Comparison of ENCODE assay signal across 25 mouse cellular contexts in the genomic region with DNA sequence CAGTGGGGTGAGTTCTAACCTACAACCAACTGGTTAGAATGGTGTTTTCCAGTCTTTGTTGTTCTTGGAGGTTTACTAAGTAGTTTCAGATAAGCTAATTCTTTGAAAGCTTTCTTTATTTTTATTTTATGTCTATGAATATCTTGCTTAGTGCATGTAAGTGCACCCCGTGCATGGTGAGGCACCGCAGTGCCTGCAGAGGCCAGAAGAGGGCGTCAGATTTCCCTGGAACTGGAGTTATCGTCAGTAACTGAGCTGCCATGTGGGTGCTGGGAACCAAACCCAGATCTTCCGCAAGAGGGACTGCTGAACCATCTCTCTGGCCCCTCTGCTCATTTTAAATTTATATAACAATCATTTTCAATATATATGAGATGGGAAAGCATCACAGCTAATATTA. TPM values are rescaled to one million over a fixed set of nuclear protein-coding genes. Genes with fewer than 3 reads are reported as not detected.
DNase-seq lines count a peak whose midpoint lies in the region; ATAC-seq and TF ChIP-seq lines count a peak whose summit lies in the region.
"Had no signal": no experiment of that assay in that cellular context is flagged by ENCODE, and none has a peak within 500 bp of the region (broad histone marks: within the 10 kb centered on the region; RNA-seq: fewer than 3 reads in every experiment).

No protein-coding gene starts in this region.

- H3K36me3 ChIP-seq in lung, embryonic 14.5 days (ENCODE audit: insufficient read depth), result no peaks in the 10 kb centered on the region
- no peaks in the 10 kb centered on the region for H3K36me3 ChIP-seq in ES-Bruce4 (ENCODE audit: control insufficient read depth, insufficient read depth, low read length, poor library complexity, severe bottlenecking)
- no peaks in the 10 kb centered on the region for H3K36me3 ChIP-seq in midbrain, embryonic 11.5 days (ENCODE audit: control insufficient read depth, insufficient read depth, low read length)
- no peaks in the 10 kb centered on the region for H3K36me3 ChIP-seq in midbrain, embryonic 15.5 days (replicated peaks)
- H3K36me3 ChIP-seq: heart, embryonic 15.5 days had no signal

- no peak for ATAC-seq in lung, embryonic 14.5 days (ENCODE audit: insufficient read depth)
- no peak for ATAC-seq in midbrain, embryonic 11.5 days (ENCODE audit: low FRiP score)
- no peak for ATAC-seq in midbrain, embryonic 15.5 days (replicated peaks)
- ATAC-seq: forebrain, embryonic 16.5 days; hindbrain, postnatal 0 days; intestine, postnatal 0 days; lung, postnatal 0 days had no signal

- no peak overlapping the region for H3K4me2 ChIP-seq in lung, embryonic 14.5 days
- H3K4me2 ChIP-seq in midbrain, embryonic 11.5 days, result no peak overlapping the region
- H3K4me2 ChIP-seq in midbrain, embryonic 15.5 days, result no peak overlapping the region
- H3K4me2 ChIP-seq: liver, embryonic 11.5 days had no signal

- H3K27ac ChIP-seq in gastrocnemius, adult 2 months, result no peak overlapping the region
- H3K27ac ChIP-seq in lung, embryonic 14.5 days (ENCODE audit: low read depth), result no peak overlapping the region
- H3K27ac ChIP-seq in ES-Bruce4 (ENCODE audit: insufficient read depth, low read length), result no peak overlapping the region
- H3K27ac ChIP-seq in bone marrow macrophage, adult 2 months (ENCODE audit: insufficient read depth, low read depth, low read length), result peak overlapping the region; percentile 73; the same call in 1 of the 2 replicates
- no peak overlapping the region for H3K27ac ChIP-seq in midbrain, embryonic 11.5 days (ENCODE audit: low read depth, low read length)
- no peak overlapping the region for H3K27ac ChIP-seq in midbrain, embryonic 15.5 days
- H3K27ac ChIP-seq: hindbrain, postnatal 0 days had no signal

- no peaks in the 10 kb centered on the region for H3K9me3 ChIP-seq in lung, embryonic 14.5 days (ENCODE audit: low read depth, low read length)
- H3K9me3 ChIP-seq in ES-Bruce4 (replicated peaks; ENCODE audit: control insufficient read depth, insufficient read depth, low read length, poor library complexity, severe bottlenecking), result no peaks in the 10 kb centered on the region
- no peaks in the 10 kb centered on the region for H3K9me3 ChIP-seq in midbrain, embryonic 11.5 days (ENCODE audit: control insufficient read depth, low read length)
- no peaks in the 10 kb centered on the region for H3K9me3 ChIP-seq in midbrain, embryonic 15.5 days
- H3K9me3 ChIP-seq: heart, embryonic 15.5 days had no signal

- TF ChIP-seq EP300 in ES-Bruce4 (IDR thresholded peaks at IDR 0.05; ENCODE audit: insufficient read depth, low read depth, low read length), result no peak

- 80% methylated on average over 5 of the region's 5 CpGs for WGBS in lung, embryonic 14.5 days
- 84% methylated on average over 5 of the region's 5 CpGs for WGBS in midbrain, embryonic 11.5 days
- 87% methylated on average over 5 of the region's 5 CpGs for WGBS in midbrain, embryonic 15.5 days

- DNase-seq in gastrocnemius, adult 2 months, result no peak
- no peak for DNase-seq in gastrocnemius, postnatal 14 days
- no peak for DNase-seq in lung, embryonic 14.5 days
- no peak for DNase-seq in lung, adult 18-20 months
- DNase-seq in midbrain, embryonic 11.5 days (ENCODE audit: low spot score, missing footprints), result no peak
- DNase-seq: adrenal gland, postnatal 25 days; cerebellum, adult 11-12 months; cerebellum, postnatal 14 days; heart, adult 18-20 months; heart, postnatal 4 days; left cerebral cortex, postnatal 4 days; right cerebral cortex, postnatal 14 days; spleen, adult 18-20 months had no signal

- intact Hi-C loops in gastrocnemius, adult 2 months (cut with DNase I), result no loop called here
- intact Hi-C loops in gastrocnemius, postnatal 14 days (cut with DNase I; ENCODE audit: low total_unique reads), result no loop called here

- H3K27me3 ChIP-seq in lung, embryonic 14.5 days (ENCODE audit: insufficient read depth, low read length), result no peaks in the 10 kb centered on the region
- no peaks in the 10 kb centered on the region for H3K27me3 ChIP-seq in ES-Bruce4 (ENCODE audit: control insufficient read depth, insufficient read depth, low read length, poor library complexity, severe bottlenecking)
- H3K27me3 ChIP-seq in midbrain, embryonic 11.5 days (ENCODE audit: control insufficient read depth, insufficient read depth, low read length), result no peaks in the 10 kb centered on the region
- no peaks in the 10 kb centered on the region for H3K27me3 ChIP-seq in midbrain, embryonic 15.5 days (replicated peaks)
- H3K27me3 ChIP-seq: heart, embryonic 15.5 days had no signal

- H3K9ac ChIP-seq in lung, embryonic 14.5 days, result no peak overlapping the region
- no peak overlapping the region for H3K9ac ChIP-seq in ES-Bruce4 (ENCODE audit: low read depth, poor library complexity, severe bottlenecking)
- H3K9ac ChIP-seq in midbrain, embryonic 11.5 days (ENCODE audit: low read length), result no peak overlapping the region
- no peak overlapping the region for H3K9ac ChIP-seq in midbrain, embryonic 15.5 days
- H3K9ac ChIP-seq: heart, embryonic 15.5 days had no signal

- no peaks in the 10 kb centered on the region for H3K4me1 ChIP-seq in lung, embryonic 14.5 days (ENCODE audit: insufficient read depth)
- no peaks in the 10 kb centered on the region for H3K4me1 ChIP-seq in ES-Bruce4 (ENCODE audit: control insufficient read depth, insufficient read depth, low read length)
- peaks cover 50% of the 10 kb centered on the region for H3K4me1 ChIP-seq in bone marrow macrophage, adult 2 months (ENCODE audit: control insufficient read depth, insufficient read depth, low read length)
- no peaks in the 10 kb centered on the region for H3K4me1 ChIP-seq in midbrain, embryonic 11.5 days (ENCODE audit: control insufficient read depth, insufficient read depth, low read length)
- no peaks in the 10 kb centered on the region for H3K4me1 ChIP-seq in midbrain, embryonic 15.5 days

- H3K4me3 ChIP-seq in gastrocnemius, adult 2 months, result no peak overlapping the region
- H3K4me3 ChIP-seq in lung, embryonic 14.5 days (ENCODE audit: low read depth, low read length), result no peak overlapping the region
- no peak overlapping the region for H3K4me3 ChIP-seq in ES-Bruce4 (ENCODE audit: low read depth, low read length)
- no peak overlapping the region for H3K4me3 ChIP-seq in bone marrow macrophage, adult 2 months (ENCODE audit: insufficient read depth, low read length)
- H3K4me3 ChIP-seq in midbrain, embryonic 11.5 days (ENCODE audit: low read depth, low read length), result no peak overlapping the region
- no peak overlapping the region for H3K4me3 ChIP-seq in midbrain, embryonic 15.5 days
- H3K4me3 ChIP-seq: heart, embryonic 15.5 days had no signal

- TF ChIP-seq POLR2A in ES-Bruce4 (IDR thresholded peaks at IDR 0.05; ENCODE audit: insufficient read depth, low read length), result no peak
- no peak for TF ChIP-seq POLR2A in bone marrow macrophage, adult 2 months (IDR thresholded peaks at IDR 0.05; ENCODE audit: borderline replicate concordance, low read depth, low read length)

- peak; percentile 30 for TF ChIP-seq CTCF in gastrocnemius, adult 2 months (IDR thresholded peaks at IDR 0.05)
- 0 out of 2 replicates have a peak, but pooled peaks have one; percentile 4 for TF ChIP-seq CTCF in lung, embryonic 14.5 days (IDR thresholded peaks at IDR 0.05; ENCODE audit: low read depth)
- peak; percentile 41 for TF ChIP-seq CTCF in ES-Bruce4 (IDR thresholded peaks at IDR 0.05; ENCODE audit: low read depth, low read length)
- peak; percentile 40; the same call in 1 of the 2 replicates for TF ChIP-seq CTCF in bone marrow macrophage, adult 2 months (IDR thresholded peaks at IDR 0.05; ENCODE audit: low read depth, low read length)

RNA-seq across cellular contexts. Expression of a gene that starts 12.9 kb away (rescaled TPM):
- total RNA-seq in gastrocnemius, adult 2 months (2021), result 1 to 10 TPM; 2.3 to 2.8 TPM
- 1 to 10 TPM; 3.7 to 6.5 TPM for total RNA-seq in gastrocnemius, postnatal 14 days (2021)
- polyA plus RNA-seq in lung, embryonic 14.5 days (2014; fragmentation: Nextera tagmentation; extraction: Ambion mirVana), result 1.4 and 1.6 TPM in 2 replicates
- 3.1 and 4.4 TPM in 2 replicates for polyA plus RNA-seq in ES-Bruce4 (2011; ENCODE audit: insufficient read depth, insufficient read length, low read depth, missing spikeins)
- 115 and 157 TPM in 2 replicates for polyA plus RNA-seq in bone marrow macrophage, adult 2 months (2012; ENCODE audit: insufficient read depth, insufficient read length, missing spikeins)
- polyA plus RNA-seq in midbrain, embryonic 11.5 days (2014; fragmentation: Nextera tagmentation; extraction: Ambion mirVana), result 1.0 and 1.3 TPM in 2 replicates
- polyA plus RNA-seq in midbrain, embryonic 15.5 days (2015; fragmentation: Nextera tagmentation; extraction: Ambion mirVana), result 1.1 and 1.2 TPM in 2 replicates

RNA-seq across cellular contexts. Expression of a gene that starts 42.4 kb away (rescaled TPM):
- not detected for total RNA-seq in gastrocnemius, adult 2 months (2021)
- total RNA-seq in gastrocnemius, postnatal 14 days (2021), result not detected
- polyA plus RNA-seq in lung, embryonic 14.5 days (2014; fragmentation: Nextera tagmentation; extraction: Ambion mirVana), result 4.7 and 4.9 TPM in 2 replicates
- not detected in 2 replicates for polyA plus RNA-seq in ES-Bruce4 (2011; ENCODE audit: insufficient read depth, insufficient read length, low read depth, missing spikeins)
- polyA plus RNA-seq in bone marrow macrophage, adult 2 months (2012; ENCODE audit: insufficient read depth, insufficient read length, missing spikeins), result not detected in 2 replicates
- not detected in 2 replicates for polyA plus RNA-seq in midbrain, embryonic 11.5 days (2014; fragmentation: Nextera tagmentation; extraction: Ambion mirVana)
- polyA plus RNA-seq in midbrain, embryonic 15.5 days (2015; fragmentation: Nextera tagmentation; extraction: Ambion mirVana), result 0.05 and 0.08 TPM in 2 replicates
- total RNA-seq: gastrocnemius, adult 18-20 months; megakaryocyte-erythroid progenitor cell, adult 5-6 weeks; neutrophil, adult 5-6 weeks had no signal
- polyA plus RNA-seq: liver, embryonic 11.5 days had no signal

Comparison
In these comparisons a context has a peak if more than half of its experiments do, and no peak if none do; other contexts are left out.
1. RNA of a gene that starts 12.9 kb away (polyA plus RNA-seq): 115 to 157 TPM in bone marrow macrophage, adult 2 months; 3.1 to 4.4 TPM in ES-Bruce4, 1.4 to 1.6 TPM in lung, embryonic 14.5 days, 1.0 to 1.3 TPM in midbrain, embryonic 11.5 days and 1.1 to 1.2 TPM in midbrain, embryonic 15.5 days; every median in the first group is over 10 times any median in the second.
2. Peak in every context shown above with its lines, with median percentiles within 50 percentile points of each other: CTCF ChIP-seq.